Mouse (Mus musculus): ENCODE data around the gene Tmem141.

GRCm38 (mm10) chr2:25654502-25654901 lies 32.7 kb upstream of the Tmem141 start:
- no peak for TF ChIP-seq CTCF (conservative IDR thresholded peaks at IDR 0.05; ENCODE audit: low read length)
- TF ChIP-seq NANOG (IDR thresholded peaks at IDR 0.05; ENCODE audit: borderline replicate concordance, low read length), result no peak
- no peak for TF ChIP-seq POU5F1 (IDR thresholded peaks at IDR 0.05; ENCODE audit: borderline replicate concordance, low read length)
